Mouse (Mus musculus) urinary bladder, postnatal 4 days (tissue): ENCODE results near the gene Tns2.
"Not testable (repeated sequence)": the region's sequence is repeated elsewhere in the genome, so short reads cannot be mapped to it uniquely, and the experiment has no call there.

Experiments used
- DNase-seq, 2 experiments: peaks; one replicate each; pipeline ENCODE4 v3.0.0; 2021 to 2022; ENCODE audit warnings: low spot score in 2 of 2

The Tns2 gene

DNA sequence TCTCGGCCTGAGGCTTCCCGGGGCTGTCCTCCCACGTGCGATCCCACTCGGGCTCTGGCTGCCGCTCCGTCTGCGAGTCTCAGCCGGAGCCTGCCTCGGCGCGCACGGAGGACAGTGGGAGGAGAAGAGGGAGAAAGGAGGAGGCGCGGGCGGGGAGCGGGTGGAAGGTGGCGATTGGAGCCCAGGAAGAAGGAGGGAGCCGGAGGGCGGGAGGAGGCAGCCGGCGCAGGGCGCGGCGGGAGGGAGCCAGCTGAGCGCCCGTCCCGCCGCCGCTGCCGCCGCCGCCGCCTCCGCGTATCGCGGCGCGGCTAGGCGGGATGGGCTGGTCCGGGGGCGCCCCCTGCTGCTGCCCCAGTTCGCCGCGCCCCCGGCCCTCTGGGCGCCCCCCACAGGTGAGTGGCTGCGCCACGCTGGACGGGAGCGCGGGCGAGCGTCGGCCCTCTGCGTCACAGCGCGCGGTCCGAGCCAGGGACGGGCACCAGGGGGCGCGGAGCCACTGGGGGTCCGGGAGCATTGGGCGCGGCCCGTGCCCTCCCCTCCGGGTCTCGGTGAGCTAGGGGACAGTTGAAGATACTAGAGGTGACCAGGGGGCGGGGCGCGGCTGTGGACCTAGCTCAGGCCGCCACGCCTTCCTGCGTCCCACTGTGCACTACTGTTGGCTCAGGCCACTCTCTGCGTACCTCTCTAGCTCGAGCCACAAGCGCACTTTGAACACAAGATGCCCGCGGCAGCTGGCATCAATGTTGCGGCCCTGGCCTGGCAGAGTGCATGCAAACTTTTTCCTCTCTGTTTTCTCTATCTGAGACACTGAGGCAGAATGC, at the start of gene Tns2:
Tns2 (plus strand) TSS at position 253 of the 821 bp plus-strand sequence.
- peak; percentile 83 to 91 for DNase-seq

DNA sequence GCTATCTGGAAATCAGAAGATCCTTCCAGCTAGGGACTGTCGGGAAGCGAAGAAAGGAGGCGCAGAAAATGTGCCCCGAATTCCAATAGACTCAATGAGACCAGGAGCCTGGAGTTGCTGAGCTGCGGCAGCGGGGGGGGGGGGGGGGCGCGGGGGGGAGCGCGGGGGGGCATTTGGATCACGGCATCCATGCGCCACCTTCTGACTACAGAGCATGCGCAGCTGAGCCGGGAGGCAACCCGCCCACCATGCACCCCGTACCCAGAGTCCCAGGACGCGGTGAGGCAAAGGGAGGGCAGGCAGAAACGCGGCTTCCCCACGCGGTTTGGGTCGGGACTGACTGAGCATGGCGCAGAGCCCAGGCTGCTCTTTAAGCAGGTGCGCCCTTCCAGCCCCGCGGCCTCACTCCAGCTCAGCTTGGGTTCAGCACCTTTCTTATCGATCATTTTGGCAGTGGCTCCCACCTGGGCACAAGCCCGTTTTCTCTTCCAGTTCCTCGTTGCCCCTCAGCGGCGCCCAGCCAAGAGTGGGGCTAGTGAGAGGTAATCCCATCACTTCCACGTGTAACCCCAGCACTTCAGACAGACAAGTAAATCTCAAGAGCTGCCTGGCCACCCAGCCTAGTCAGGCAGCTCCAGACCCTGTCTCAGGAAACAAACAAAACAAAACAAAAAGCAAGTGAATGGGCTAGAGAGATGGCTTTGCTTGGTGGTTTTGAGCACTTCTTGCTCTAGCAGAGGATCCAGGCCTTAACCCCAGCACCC, 48.1 kb upstream of the Tns2 start:
- DNase-seq, result peak; percentile 39 to 66

DNA sequence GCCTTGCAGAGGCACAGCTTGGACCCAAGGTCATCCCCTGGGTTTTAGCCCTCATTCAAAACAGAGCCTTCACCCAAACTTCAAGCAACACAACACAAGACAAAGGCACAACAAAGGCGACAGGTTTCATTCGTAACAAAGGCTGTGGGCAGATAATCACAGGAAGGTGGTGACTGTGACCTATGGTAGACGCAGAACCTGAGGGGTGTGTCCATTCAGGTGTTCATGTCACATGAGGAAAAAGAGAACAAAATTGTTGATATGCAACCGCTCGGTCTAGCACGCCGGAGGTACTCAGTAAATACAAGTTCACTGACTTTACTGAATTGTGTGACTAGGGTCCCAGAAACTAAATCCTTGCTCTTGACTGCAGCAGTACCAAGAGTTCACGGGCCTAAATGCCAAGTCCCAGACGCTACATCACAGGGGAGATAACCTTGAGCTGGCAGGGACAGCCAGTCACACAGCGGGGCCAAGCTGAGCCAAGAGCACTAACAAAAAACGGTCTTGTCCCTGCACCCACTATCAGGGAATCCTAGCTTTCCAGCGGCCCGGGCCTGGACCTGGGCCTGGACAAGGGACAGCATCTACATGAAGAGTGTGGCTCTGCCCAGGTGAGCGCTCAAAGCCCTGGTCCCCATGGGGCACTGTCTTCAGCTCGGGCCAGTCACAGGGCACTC, 43.6 kb upstream of the Tns2 start:
- DNase-seq, result no peak

GRCm38 (mm10) chr15:102065661-102066325, 34.4 kb upstream of the Tns2 start:
- DNase-seq, result peak; percentile 89 to 96

DNA sequence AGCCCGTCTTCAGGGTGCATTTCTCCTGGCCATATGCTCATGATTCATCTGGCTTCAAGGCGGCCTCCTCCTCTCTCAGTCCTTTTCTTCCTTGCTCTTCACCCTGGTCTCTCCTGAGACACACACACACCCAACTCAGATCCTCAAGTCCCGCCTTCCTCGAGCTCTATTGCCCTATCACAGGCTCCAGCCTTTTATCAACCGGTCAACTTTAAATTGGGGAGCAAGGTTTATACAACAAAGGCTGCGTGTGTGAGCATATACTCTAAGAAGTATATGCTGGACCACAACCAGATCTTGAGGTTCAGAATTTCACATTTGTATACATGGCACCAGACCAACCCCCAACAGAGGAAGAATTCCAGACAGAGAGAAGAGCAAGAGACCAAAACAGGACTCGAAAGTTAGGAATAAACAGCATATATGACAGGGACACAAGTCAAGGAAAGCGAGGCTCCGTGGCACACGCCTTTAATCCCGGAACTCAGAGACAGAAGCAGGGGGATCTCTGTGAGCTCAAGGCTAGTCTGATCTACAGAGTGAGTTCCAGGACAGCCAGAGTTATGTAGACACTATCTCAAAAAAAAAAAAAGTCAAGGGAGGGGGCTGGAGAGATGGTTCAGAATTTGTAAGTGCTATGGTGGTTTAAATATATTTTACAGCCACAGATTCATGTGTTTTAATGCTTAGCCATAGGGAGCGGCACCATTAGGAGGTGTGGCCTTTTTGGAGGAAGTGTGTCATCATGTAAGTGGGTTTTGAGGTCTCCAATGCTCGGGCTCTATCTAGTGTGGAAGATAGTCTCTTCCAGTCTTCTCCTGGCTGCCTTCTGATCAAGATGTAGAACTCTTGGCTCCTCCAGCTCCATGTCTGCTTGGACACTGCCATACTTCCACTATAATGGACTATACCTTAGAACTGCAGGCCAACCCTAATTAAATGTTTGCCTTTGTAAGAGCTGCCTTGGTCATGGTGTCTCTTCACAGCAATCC, 29.4 kb upstream of the Tns2 start:
- no peak for DNase-seq

- DNase-seq, result no peak
These were observed 27.2 kb upstream of the Tns2 start for GRCm38 (mm10) chr15:102072963-102073558.

DNA sequence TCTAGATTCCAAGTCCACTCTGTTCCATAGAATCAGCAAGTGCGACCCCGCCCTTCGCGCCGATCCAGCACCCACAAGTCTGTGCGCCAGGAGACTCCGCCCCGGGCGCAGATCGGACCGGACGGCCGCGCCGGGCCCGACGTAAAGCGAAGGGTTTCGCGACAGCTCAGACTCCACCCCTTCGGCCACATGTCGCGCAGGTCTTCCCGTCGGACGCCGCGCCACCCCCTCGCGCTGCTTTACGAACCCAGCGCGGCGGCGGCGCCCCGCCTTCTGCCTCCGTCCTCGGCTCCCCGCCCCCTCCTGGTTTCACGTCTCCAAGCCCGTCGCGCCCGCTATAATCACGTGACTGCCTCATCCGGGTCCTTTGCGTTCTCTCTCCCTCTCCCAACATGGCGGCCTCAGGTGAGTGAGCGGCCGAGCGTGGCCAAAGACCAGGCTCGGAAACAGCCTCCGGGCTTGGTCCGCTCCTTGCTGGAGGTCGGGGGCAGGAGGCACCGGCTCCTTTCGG, 26.6 kb upstream of the Tns2 start, which contains the start of gene Eif4b:
Eif4b (plus strand) TSS at position 215 of the 511 bp plus-strand sequence.
- DNase-seq, result peak; percentile 99 to 100

- DNase-seq, result peak; percentile 63 to 69
These were observed 26.0 kb upstream of the Tns2 start for GRCm38 (mm10) chr15:102074070-102074731.

DNA sequence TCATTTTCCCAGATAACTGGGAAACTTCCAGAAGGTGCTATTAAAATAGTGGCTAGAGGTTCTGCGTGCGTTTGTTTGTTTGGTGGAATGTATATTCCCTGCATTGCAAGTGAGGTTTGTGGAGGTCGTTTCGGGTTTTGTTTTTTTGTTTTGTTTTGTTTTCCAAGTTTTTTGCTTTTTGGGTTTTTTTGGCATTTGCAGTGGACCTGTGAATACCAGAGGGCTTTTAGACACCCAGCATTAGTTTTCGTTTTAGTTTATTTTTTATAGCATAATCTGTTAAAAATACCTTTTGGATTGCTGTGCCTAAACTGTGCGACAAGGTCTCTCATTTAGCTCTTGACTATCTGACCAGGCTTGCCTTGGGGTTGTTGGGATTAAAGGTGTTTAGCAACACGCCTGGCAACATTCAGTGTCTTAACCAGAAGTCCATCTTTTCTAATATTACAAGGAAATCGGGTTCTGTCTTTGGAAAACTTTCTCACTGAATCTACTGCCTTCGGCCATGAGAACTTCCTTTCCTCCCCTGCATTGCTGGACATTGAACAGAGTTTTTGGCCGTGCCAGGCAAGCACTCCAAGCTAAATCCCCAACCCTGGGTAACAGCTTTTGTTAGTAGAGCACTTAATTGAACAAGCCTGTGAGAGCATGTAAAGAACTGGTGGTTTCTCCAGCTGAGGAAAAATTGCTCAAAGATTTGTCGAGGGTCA, 25.2 kb upstream of the Tns2 start:
- no peak for DNase-seq

DNA sequence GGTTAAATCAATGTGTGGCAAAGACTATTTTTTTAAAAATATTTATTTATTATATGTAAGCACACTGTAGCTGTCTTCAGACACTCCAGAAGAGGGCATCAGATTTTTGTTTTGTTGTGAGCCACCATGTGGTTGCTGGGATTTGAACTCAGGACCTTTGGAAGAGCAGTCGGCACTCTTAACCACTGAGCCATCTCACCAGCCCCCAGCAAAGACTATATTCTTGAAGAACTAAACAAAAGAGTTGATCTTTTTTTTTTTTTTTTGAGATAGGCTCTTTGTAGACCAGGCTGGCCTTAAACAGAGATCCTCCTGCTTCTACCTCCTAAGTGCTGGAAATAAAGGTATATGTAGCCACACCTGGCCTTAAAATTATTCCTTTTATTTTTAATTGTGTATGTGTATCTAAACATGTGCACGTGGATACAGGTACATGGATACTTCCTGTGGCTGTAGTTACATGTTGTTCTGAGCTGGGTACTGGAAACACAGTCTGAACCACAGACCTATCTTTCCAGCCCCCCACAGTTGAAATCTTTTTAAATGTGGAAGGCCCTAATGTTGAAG, 23.0 kb upstream of the Tns2 start:
- DNase-seq, result no peak

DNA sequence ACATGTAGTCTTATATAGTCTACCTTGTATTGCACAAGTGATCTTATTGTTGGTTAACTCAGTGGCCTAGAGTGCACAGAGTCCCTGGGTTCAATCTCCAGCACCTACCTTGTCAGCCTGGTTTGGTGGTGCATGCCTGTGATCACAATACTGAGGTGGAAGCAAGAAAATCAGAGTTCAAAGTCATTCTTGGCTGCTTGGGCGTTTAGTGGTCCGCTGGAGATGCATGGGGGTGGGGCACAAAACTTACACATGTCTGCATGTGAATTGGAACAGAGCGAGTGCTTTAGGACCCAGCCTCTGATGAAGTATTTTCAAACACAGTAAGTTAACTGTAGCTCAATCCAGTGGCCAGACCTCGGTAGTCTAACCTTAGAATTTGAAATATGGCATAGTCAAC, 21.0 kb upstream of the Tns2 start:
- no peak for DNase-seq

DNA sequence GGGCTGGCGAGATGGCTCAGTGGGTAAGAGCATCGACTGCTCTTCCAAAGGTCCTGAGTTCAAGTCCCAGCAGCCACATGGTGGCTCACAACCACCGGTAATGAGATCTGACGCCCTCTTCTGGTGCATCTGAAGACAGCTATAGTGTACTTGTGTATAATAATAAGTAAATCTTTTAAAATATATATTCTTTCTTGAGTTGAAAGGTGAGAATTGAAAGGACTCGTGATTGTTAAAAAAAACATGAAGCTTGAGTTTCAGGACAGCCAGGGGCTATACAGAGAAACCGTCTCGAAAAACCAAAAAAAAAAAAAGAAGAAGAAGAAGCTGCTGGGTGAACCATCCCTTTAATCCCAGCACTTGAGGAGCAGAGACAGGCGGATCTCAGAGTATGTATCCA, 20.3 kb upstream of the Tns2 start:
- DNase-seq, result not testable (repeated sequence)

DNA sequence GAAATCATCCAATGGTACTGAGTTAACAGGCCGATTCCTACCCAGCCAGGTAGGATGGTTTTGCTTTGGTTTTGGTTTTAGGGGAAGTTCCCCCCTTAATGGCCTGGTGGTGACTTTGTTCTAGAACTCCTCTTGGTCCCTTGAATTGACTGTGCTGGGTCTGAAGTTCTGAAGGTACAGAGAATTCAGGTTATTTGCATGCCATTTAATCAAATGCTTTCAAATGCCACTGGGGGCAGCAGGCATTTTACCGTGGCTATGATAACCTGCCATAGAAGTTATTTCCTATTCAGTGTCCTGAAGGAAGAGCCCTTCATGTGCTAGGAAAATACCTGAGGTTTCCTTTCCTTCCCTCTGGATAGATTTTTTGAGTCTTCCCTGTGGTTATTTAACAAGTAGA, 19.8 kb upstream of the Tns2 start:
- DNase-seq, result no peak

- no peak for DNase-seq
These were observed 18.1 kb upstream of the Tns2 start for GRCm38 (mm10) chr15:102082148-102082547.

DNA sequence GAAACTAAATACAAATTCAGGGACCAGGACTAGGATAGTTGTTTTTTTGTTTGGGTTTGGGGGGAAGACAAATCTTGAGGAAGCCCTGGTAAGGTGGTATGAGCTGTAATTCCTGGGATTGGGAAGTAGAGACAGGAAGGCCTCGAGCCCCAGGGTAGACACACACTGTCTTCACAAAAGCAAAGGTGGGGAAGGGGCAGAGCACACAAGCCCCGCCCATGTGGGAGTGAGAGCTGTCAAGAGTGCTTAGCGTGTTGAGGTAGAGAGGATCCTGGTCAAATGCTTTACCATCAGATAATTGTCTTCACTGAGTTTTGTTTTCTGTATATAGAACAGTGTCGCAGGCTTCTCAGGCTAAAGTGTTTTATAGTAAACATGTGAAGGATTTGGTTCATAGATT, 17.2 kb upstream of the Tns2 start:
- DNase-seq, result no peak

DNA sequence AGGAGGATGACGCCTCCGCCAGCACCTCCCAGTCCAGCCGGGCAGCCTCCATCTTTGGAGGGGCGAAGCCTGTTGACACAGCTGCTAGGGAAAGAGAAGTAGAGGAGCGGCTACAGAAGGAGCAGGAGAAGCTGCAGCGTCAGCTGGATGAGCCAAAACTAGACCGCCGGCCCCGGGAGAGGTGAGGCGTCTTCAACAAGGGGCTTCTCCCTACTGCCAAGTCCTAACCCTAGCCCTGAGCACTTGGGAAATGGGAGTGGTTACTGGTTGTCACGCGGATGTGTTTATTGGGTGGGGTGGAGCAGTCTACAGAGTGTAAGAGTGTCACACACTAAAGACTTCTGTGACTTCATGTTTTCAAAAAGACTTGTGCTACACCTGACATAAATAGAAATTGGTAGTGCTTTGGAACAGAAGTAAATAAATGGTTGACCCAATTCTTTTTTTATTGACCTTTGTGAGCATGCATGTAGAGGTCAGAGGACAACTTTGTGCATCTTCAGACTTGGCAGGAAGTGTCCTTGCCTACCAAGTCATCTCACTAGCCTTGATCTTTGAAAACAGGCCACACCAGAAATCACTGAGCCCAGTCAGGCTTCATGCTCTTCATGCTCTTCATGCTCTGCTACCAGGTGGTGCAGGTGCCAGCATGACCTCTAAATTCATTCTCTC, 10.2 kb upstream of the Tns2 start:
- no peak for DNase-seq

DNA sequence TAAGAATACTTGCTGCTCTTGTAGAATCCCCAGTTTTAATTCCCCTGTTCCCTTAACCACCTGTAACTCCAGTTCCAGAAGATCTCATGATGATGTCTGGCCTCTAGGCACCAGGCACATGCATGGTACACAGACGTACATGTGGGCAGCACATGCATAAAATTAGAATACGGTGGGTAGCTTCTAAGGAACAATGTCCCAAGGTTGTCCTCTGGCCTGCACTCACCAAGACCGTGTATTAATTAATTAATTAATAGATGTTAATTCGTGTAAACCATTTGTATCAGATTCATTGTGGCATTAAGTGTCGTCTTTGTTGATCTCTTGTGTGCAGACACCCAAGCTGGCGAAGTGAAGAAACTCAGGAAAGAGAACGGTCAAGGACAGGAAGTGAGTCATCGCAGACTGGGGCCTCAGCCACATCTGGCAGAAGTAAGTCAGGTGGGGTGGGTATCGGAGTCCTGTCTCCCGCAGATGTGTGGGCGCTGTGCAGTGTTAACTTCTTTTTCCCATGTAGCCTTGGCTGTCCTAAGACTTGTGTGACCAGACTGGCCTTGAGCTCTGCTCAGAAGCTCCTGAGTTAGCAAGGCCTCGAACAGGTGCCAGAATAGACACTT, 9.0 kb upstream of the Tns2 start:
- DNase-seq, result no peak
